Mouse (Mus musculus) mesoderm, embryonic 11.5 days (tissue): ENCODE results near the gene Wasf2.

Source experiments
- DNase-seq: peaks from one replicate; pipeline ENCODE4 v3.0.0-alpha.2; 2012; ENCODE audit warnings: low read depth, low spot score

The Wasf2 gene

GRCm38 (mm10) chr4:133175274-133175673 is 45.0 kb downstream of the Wasf2 start:
- DNase-seq: no peak

GRCm38 (mm10) chr4:133175998-133176760 is 45.9 kb downstream of the Wasf2 start:
- peak; percentile 55 for DNase-seq

- no peak for DNase-seq
These were observed 46.6 kb downstream of the Wasf2 start for GRCm38 (mm10) chr4:133176761-133177403.

GRCm38 (mm10) chr4:133178305-133178704 is 48.0 kb downstream of the Wasf2 start:
- no peak for DNase-seq

- DNase-seq: no peak
These were observed 49.0 kb downstream of the Wasf2 start for GRCm38 (mm10) chr4:133179258-133179657.

- no peak for DNase-seq
These were observed 52.2 kb downstream of the Wasf2 start for GRCm38 (mm10) chr4:133182439-133183033.

- DNase-seq: no peak
These were observed 54.0 kb downstream of the Wasf2 start for GRCm38 (mm10) chr4:133184031-133184897.

GRCm38 (mm10) chr4:133184898-133185665 is 54.8 kb downstream of the Wasf2 start:
- peak; percentile 59 for DNase-seq

GRCm38 (mm10) chr4:133185893-133186292 is 55.6 kb downstream of the Wasf2 start:
- peak; percentile 54 for DNase-seq

GRCm38 (mm10) chr4:133186856-133187255 is 56.6 kb downstream of the Wasf2 start:
- no peak for DNase-seq

- DNase-seq: no peak
These were observed 59.1 kb downstream of the Wasf2 start for GRCm38 (mm10) chr4:133189396-133189795.

GRCm38 (mm10) chr4:133194482-133194881 is 64.2 kb downstream of the Wasf2 start:
- DNase-seq: no peak

- no peak for DNase-seq
These were observed 64.7 kb downstream of the Wasf2 start for GRCm38 (mm10) chr4:133195014-133195413.

- no peak for DNase-seq
These were observed 65.8 kb downstream of the Wasf2 start for GRCm38 (mm10) chr4:133196136-133196535.

GRCm38 (mm10) chr4:133196852-133197251 is 66.5 kb downstream of the Wasf2 start:
- no peak for DNase-seq

- no peak for DNase-seq
These were observed 67.0 kb downstream of the Wasf2 start for GRCm38 (mm10) chr4:133197355-133197754.

- no peak for DNase-seq
These were observed 67.5 kb downstream of the Wasf2 start for GRCm38 (mm10) chr4:133197801-133198286.

GRCm38 (mm10) chr4:133198337-133199180 is 68.3 kb downstream of the Wasf2 start:
- peak; percentile 68 for DNase-seq

- no peak for DNase-seq
These were observed 69.4 kb downstream of the Wasf2 start for GRCm38 (mm10) chr4:133199743-133200142.

- no peak for DNase-seq
These were observed 70.0 kb downstream of the Wasf2 start for GRCm38 (mm10) chr4:133200343-133200742.
